Mouse (Mus musculus): ENCODE data around the gene Itprip.
"Not testable (repeated sequence)": the region's sequence is repeated elsewhere in the genome, so short reads cannot be mapped to it uniquely, and the experiment has no call there.

Itprip gene

DNA sequence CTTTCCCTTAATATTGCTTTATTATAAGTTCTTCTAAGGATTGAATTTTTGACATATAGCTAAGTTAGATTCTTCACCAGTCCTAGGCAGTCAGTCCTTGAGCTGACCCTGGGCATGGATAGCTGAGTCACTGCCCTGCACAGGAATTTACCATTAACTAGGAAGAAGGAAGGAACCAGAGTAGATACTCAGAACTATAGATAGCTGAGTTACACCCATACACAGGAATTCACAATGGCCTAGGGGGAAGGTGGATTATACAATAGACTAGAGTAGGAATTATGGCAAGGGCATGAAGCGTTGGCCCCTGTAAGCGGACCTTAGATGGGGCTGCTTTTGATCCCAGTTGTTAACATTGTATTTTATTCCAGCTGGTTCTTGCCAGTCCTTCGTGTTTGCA lies 67.0 kb downstream of the Itprip start:
- not testable (repeated sequence) for DNase-seq

DNA sequence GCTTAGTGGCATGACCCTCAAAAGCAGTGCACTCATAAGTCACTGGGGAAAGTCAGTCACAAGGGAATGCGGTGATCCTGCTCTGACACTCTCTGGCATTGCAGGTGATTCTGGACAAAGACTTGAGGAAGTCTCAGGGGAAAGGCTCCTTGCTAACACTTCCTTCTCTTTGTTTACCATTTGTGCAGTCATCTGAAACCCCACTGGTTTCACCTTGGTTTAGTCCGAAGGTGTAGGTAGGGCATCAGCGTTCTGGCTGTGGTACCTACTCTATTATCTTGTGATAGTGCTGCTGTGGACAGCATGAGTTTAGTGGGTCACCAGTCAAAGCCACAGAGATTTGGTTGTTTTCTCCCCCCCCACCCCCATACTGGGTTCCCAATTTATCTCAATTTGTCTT lies 69.4 kb downstream of the Itprip start:
- no peak for DNase-seq
